Mouse (Mus musculus): ENCODE measurements around the gene Fbxo42.
A peak's percentile ranks its signal among the peaks of the same experiment; 100 is the strongest.

The Fbxo42 gene

DNA sequence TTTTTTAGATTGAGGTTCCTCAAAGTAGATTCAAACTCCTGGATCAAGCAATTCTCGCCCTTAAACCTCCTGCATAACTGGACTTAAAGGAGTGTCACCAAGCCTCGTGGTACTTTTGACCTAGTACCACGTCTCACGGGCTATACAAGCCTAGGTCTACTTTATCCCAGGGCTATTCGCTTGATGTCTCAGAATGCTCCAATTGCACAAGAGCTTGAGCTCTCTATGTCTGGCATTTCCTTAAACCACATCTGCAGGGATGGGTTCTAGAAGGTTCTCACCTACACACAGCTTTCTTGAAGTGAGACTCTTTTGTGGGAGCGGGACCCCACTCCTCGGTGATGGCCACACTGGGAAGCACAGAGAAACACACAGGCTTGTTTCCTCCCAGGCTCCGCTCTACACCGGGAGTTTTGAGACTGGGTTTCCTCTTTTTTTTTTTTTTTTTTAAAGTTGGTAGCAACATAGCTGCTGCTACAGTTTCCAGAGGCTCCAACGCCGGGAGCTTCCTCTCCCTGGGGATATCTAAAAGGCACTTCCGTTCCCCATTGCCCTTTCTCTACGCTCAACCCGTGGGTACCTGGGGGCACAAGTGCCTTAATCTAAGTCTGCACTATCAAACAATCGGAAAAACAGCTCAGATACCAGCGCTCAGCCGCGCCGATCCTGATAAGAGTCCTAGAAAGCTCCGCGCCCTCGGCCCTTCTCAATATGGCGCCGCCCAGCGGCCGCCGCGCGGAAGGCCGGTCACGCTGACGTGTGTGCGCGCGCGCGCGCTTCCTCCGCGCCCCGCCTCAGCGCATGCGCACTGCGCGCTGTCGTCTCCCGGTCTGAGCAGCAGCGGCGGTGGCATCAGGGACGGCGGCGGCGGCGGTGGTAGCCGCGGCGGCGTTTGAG is at the start of gene Fbxo42:
Fbxo42 (plus strand) TSS at position 802 of the 897 bp plus-strand sequence.
- DNase-seq (ENCODE audit: low spot score): peak; percentile 92

DNA sequence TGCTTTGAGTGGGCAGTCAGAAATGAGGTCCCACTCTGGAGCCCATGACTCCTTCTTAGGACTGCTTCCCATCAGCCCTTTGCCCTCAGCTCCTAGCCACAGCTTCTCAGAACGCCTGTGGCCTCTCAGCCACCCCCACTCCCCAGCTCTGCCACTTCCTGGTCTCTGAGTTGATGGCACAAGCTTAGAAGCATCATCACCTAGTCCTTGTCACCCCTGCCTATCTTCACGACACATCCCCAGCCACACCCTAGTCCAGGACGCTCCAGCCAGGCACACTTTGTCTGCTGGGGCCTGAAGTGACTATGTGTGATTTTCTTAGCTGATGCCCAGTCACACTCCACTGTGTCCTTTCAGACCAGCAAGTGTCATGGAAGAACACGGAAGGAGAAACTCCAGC is 48.8 kb upstream of the Fbxo42 start:
- DNase-seq (ENCODE audit: low spot score): no peak

DNA sequence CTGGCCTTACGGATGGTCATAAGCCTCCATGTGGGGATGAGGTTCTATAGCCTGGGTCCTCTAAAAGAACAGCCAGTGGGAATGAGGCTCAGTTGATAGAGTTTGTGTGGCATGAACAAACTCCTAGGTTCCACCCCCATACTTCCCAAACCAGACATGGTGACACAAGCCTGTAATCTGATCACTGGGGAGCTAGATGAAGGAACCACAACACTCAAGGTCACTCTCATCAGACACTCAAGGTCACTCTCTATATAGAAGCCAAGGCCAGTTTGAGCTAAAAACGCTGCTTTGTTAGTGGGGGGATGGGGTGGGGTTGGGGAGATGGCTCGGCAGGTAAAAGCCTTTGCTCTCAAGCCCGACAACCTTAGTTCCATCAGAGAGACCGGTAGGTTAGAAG is 47.8 kb upstream of the Fbxo42 start:
- no peak for DNase-seq (ENCODE audit: low spot score)

DNA sequence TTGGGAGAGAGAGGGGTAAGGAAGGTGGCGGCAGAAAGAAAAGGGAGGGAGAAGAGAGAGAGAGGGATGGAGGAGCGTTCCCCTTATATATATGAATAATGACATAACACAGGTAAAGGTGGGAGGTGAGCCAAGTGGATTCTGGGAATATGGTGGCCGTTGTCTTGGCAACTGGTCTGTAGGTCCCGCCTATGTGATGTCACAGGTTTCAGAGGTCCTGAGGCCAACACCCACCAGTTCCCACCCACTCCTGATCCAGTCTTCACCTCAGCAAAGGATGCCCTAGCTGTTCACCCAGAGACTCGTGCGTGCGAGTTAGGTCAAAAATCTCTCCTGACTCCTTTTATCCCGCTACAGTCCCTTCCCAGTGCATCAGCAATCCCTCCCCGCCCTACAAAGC is 46.4 kb upstream of the Fbxo42 start:
- DNase-seq (ENCODE audit: low spot score): no peak

DNA sequence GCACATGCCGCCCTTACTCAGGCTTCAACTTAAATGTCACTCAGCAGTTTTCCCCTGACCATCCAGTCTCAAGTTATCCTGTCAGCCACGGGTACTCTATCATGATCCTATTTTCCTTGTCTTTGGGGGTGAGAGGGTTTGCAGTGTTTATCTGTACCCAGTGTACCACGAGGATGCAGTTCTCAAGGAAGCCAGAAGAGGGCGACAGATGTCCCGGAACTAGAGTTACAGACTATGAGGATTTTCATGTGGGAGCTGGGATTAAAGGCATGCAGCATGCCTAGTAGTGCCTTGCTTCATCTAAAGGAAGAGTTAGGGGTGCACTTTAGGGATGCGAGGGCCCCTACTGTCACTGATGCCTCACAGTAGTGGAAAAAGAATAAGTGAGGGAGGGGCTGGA is 45.9 kb upstream of the Fbxo42 start:
- DNase-seq (ENCODE audit: low spot score): no peak

DNA sequence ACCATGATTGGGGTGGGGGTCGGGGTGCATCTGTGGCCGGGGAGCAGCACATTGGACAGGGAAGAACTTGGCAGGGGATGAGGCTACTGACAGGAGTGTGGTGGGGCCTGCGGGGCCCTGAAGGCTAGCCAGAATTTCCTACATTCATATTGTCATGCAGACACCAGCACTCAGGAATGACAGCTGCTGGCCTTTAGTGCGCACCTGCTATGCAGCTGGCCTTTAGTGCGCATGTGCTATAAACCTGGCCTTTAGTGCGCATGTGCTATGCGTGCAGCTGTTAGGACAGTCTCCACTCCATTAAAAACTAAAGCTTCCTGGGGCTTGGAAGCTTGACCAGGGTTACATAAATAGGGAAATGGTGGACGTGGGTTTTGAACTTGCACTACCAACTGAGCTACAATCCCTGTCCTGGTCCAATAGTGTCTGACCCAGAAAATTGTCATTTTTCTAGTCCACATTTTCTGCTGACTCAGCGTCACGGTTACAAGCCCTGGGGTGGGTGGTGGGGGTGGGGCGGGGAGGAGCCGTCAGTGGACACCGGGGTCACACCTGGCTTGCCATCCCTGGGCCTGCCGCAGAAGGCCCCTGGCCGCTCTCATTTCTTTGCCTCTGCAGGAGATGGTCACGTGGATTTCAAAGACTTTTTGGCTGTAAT is 41.1 kb upstream of the Fbxo42 start:
- no peak for DNase-seq (ENCODE audit: low spot score)

DNA sequence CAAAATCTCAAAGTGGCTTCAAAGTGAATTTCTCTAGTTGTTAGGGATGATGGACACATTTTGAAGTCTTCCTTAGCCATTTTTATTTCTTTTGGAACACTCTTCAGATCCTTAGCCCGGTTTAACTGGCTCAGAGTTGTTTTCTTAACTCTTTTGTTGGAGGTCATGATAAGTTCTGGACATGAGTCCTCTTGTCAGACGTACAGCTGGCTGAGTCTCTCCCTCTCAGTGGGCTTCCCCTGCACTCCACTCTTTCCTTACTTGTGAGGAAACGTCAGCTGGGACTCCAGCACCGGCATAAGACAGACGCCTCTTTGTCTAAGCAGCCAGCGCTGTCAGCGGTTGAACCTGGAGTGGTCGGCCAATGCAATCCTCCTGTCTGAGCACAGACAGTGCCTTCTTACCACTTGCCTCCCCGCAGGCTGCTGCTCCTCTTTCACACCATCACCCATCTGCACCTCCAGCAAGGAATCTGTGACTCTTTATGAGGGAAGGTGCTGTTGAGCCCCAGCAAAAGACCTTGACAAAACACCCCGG is 39.4 kb upstream of the Fbxo42 start:
- no peak for DNase-seq (ENCODE audit: low spot score)

DNA sequence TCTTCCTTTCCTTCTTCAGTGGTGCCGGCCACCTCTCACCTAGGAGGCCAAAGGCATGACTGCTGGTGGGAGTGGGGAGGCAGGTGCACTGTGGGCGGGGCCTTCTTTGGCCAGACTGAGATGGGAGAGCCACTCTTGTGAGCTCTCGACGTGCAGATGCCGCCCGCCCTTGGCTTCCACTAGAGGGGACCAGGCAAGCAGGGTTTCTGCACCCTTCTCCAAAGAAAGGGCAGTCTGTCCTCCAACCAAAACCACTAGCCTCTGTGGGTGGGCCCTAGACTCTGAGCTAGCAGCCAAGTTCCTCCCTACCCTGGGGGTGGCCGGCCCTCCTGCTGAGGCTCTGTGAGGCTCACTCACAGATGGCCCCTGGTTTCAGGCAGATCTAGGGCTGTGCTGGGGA is 33.9 kb upstream of the Fbxo42 start:
- DNase-seq (ENCODE audit: low spot score): no peak

DNA sequence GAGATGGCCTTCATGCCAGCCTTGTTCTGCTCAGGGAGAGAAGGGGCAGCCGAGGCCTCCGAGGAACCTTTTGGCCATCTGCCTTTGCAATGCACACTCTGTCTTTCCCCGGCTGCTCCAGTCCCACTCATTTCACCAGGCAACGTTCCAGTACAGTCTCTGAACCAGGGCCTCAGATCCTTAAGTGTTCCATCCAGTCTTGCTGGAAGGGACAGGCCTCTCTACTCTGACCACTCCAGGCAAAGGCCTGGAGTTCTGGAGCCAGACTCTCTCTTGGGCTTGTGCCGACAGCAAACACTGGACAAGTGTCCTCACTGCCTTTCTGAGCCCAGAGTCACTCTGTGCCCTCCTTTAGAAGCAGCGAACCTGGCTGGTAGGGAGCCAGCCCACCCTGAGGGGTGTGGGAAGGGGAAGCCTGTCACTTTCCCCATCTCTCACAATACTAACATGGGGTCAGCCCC is 33.2 kb upstream of the Fbxo42 start:
- no peak for DNase-seq (ENCODE audit: low spot score)

DNA sequence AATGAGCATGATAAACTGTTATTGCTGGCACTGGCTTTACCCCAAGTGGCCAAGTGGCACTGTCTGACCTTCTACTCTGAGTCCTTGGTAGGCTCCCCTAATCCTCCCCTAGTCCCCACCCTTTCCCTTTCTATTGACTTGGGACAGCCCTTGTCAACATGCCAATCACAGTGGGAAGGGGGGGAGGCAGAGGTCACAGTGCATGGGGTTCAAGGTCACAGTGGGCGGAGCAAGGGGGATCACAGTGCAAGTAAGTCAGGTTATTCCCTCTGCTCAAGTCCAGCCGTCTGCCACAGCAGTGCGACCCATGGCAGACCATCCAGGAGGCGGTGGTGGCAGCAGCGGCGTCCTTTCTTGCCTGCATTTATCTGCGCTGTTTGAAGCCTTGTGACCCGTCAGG is 32.3 kb upstream of the Fbxo42 start:
- DNase-seq (ENCODE audit: low spot score): peak; percentile 55

DNA sequence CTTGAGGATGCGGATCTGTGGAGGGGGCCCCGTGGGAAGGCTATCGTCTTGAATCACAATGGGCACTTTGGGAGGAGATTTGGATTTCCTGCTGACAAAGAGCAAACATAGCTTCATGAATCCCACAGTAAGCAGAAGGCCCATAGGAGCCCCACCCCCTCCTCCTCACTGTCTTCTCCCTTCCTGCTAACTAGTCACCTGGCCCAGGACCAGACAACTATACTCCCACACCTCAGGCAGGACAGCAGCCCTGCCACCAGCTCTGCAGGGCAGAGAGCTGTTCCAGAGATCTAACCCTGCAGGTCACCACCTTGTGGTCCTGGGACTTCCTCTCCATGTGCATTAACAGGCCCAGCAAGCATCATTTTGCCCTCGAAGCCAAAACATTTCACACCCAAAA is 29.0 kb upstream of the Fbxo42 start:
- DNase-seq (ENCODE audit: low spot score): no peak

DNA sequence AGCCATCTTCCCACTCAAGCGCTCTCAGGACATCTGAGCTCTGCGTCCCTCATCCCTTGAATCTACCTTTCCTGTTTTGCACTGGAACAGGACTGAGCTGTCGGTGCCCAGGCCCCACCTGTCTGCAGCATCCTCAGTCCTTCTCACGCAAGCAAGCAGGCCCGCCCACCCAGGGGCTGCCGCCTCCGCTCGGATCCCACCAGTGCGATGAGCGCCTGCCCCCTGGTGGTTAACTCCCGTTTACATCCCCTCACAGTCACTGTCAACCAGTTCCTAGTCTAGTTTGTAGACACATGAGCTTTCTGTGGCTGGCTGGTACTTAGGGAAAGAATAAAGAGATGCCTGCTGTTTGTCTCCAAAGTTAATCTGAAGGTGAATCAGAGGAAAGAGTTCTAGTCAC is 27.0 kb upstream of the Fbxo42 start:
- DNase-seq (ENCODE audit: low spot score): peak; percentile 57

DNA sequence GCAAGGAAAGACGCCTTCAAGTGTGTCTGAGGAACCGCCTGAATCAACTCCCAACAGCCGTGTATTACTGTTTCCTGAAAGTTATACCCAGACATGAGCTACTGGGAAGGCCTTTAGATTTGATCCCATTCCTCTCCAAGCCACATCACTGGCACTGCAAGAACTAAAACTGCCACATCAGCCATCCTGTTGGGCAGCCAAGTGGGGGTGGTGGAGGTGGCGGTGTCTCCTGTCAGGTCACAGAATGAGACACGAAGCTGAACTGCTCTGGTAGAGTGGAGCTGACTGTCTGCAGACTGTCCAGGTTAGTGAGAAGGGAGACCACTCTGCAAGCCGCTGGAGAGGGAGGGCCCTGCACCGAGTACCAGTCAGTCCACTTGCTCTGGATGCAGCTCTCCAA is 25.1 kb upstream of the Fbxo42 start:
- DNase-seq (ENCODE audit: low spot score): no peak

DNA sequence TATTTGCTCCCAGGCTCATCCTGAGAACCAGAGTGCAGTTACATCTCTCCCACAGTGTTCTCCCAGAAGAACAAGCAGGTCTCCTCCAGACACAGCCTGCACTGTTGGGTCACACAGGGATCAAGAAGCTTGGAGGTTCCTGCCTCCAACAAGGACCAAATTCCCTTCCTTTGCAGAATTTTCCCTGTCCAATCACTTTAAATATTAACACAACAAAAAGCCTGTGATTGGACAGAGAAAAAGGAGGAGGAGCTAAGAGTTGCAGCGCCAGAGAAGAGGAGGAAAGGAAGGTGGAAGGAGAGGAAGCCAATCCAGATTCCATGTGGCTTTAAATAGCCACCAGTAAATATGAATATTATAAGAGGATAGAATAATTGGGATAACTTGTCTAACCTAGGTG is 24.6 kb upstream of the Fbxo42 start:
- no peak for DNase-seq (ENCODE audit: low spot score)

DNA sequence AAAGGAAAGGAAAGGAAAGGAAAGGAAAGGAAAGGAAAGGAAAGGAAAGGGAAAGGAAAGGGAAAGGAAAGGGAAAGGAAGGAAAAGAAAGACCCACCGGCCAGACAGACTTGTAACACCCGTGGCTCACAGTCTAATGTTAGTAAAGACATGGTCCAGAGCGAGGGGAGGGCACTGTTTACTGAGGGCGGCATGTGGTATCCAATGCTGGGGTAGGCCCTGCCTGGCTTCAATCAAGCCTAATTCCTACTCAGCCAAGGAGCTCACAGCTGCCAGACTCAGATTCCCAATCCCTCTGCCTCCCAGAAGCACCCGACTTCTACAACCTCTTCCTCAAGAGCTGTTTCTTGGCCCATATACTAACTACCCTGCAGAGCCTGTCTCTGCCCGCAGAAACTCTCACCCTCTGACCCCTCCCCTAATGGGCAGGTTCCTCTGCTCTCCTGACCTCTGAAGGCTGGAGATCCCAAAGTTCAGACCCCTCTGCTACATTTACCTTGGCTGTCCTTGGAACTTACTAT is 18.5 kb upstream of the Fbxo42 start:
- peak; percentile 71 for DNase-seq (ENCODE audit: low spot score)

DNA sequence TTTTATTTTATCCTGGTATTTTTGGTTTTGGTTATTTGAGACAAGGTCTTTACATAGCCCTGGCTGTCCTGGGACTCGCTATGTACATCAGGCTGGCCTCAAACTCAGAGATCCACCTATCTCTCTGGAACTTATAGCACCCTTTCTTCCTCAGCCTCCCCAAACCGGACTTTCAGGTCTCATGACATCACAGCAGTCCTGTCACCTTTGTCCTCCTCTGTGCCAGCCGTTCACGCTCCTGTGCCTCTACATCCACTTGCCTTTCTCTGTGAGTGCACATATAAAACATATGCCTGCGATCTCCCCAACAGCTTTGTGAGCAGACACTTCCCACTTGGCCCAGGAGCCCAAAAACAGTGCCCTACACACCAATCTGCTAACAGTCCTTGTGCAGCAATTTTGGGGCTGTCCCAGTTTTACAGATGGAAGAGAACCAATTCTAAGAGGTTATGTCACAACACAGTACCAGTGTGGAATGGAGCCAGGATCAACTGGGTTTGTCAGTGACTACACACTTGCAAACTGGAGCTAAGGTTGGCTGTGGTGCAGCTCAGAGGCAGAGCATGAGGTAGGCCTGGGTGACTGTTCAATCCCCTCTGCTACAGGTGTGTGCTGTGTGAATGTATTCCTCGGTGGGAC is 16.9 kb upstream of the Fbxo42 start:
- no peak for DNase-seq (ENCODE audit: low spot score)

DNA sequence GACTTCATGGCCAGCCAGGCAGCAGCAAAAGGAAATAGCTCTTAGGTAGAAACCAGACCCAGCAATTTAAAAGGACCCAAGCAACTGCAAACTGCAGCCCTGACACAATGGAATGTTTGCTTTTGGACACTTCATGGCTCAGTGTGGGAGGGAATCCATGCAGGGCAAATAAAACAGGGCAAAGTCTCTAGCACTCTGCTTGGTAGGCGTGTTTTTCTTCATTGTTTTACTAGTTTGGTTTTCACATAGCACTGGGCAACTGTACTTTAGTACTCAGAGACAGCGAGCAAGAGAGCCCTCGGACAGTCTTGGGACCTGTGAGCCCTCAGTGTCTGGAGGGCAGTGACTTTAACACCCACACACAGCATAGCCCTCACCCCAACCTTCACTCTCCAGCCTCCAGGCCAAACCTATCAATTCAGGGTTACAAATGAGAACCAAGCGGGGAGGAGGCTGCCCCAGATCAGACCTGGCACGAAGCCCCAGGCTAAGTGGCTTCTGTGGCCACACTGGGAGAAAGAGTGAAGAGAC is 16.1 kb upstream of the Fbxo42 start:
- peak; percentile 86 for DNase-seq (ENCODE audit: low spot score)

DNA sequence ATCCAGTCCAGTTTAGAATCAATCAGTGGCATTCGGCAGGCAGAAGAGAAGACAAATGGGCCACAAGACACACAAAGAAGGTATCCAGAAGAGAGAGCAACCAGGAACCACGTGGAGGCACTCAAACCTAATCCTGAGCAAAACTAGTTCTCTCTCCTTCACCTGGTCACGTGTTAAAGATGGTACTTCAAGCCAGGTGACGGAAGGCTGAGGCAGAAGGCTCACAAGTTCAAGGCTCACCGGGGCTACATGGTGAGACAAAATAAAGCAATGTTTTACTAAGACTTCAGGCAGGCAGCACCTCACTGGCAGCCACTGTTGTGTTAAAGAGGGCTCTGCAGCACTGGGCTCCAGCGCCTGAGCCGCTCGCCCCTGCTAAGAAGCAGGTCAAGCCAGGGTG is 15.5 kb upstream of the Fbxo42 start:
- peak; percentile 61 for DNase-seq (ENCODE audit: low spot score)

DNA sequence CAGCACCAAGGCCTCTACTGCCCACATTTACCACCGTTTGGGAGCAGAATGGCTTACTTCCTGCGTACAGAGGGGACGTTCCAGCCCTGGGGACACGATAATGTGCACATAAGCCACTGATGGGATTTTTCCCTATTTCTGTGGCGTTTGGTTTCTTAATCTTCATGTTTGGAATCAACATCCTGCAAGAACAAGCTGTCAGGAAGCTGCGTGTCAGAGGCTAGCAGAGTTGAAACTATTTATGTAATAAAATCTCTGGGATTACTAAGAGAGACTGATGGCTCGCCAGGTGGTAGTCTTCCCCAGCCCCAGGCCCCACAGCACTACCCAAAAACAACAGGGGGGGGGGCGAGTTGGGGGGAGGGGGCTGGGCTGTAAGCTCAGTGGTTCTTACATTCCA is 14.5 kb upstream of the Fbxo42 start:
- DNase-seq (ENCODE audit: low spot score): no peak

DNA sequence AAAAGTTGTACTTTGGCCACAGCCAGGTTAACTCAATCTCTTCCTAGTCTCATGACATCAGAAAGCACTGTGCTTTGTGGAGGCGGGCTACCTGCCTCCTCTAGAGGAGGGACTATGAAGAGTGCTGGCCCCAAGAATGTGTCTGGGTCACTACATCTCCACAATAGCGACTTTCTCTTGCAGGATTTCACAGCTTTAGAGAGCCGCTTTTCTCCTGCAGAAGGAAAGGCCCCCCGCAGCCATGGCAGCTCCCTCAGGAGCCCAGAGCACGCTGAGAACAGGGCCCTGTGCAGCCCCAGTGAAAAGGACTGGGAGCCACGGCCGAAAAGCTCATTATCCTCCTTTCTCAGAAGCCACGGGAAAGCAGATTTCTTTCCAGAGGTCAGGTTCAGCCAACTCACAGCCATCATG is 13.7 kb upstream of the Fbxo42 start:
- DNase-seq (ENCODE audit: low spot score): peak; percentile 50

DNA sequence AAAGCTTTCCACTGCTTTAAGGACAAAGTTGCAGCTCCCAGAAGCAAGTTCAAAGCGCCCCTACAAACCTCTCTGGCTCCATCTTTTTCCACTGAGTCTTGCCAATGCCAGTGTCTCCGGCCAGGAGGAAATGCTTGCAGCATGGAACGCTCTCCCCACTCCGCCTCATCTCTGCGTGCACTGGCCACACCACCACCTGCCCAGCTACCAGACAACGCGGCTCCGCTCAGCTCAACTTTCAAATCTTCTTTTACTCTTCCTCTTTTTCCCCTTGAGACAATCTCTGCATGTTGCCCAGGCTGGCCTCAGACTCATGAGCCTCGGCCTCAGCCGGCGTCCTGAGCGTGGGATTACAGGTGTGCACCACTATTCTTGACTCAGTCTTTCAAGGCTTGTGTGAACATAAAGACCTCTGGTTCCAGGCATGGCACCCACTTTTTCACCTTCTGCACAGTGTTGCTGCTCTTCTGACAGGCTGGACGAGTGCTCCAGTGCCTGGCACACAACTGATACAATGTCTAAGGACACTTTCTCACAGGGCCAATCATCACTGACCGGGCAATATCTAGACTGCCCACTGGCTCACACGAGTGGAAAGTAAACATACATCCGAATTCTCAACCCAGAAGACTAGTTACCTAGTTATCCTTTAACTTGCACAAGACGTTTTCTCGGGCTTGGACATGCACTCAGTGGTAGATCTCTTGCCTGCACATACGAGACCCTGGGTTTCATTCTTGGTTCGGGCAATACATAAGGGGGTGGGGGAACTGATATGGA is 12.8 kb upstream of the Fbxo42 start:
- peak; percentile 44 for DNase-seq (ENCODE audit: low spot score)
